Mouse (Mus musculus): ENCODE data around the gene Ubxn11. TPM values are rescaled to one million over a fixed set of nuclear protein-coding genes. Genes with fewer than 3 reads are reported as not detected.

The Ubxn11 gene
- 28.8 and 30.0 TPM in 2 replicates for polyA plus RNA-seq (2012; rRNA removed)

- Histone ChIP-seq H3K4me3 (replicated peaks; ENCODE audit: extremely low read depth, low read depth, low read length) (peak within 1 kb of the TSS; percentile 86), H3K4me1 (ENCODE audit: control insufficient read depth, insufficient read depth, low read length) (no peaks in the 10 kb centered on the region)
- DNase-seq = peak; percentile 78
- TF ChIP-seq POLR2A (IDR thresholded peaks at IDR 0.05; ENCODE audit: borderline replicate concordance, extremely low read depth, low read depth, low read length) (0 out of 2 replicates have a peak, but pooled peaks have one; percentile 23), CTCF (IDR thresholded peaks at IDR 0.05; ENCODE audit: insufficient read depth, low read length) (no peak)
- WGBS = 18% methylated on average over 34 of the region's 34 CpGs
These were observed at the start of gene Ubxn11 for GRCm38 (mm10) chr4:134101979-134102741. TSS of gene Ubxn11 (plus strand) at chr4:134102570.

GRCm38 (mm10) chr4:134053538-134053937, 48.8 kb upstream of the Ubxn11 start, which contains the start of gene Zfp683:
TSS of gene Zfp683 (plus strand) at chr4:134053838.
- DNase-seq = no peak
- 74% methylated on average over 3 of the region's 3 CpGs for WGBS
- no peaks in the 10 kb centered on the region for H3K4me1 ChIP-seq (ENCODE audit: control insufficient read depth, insufficient read depth, low read length)
- H3K4me3 ChIP-seq (replicated peaks; ENCODE audit: extremely low read depth, low read depth, low read length) = no peak within 1 kb of the TSS
- no peak for TF ChIP-seq CTCF (IDR thresholded peaks at IDR 0.05; ENCODE audit: insufficient read depth, low read length)
- no peak for TF ChIP-seq POLR2A (IDR thresholded peaks at IDR 0.05; ENCODE audit: borderline replicate concordance, extremely low read depth, low read depth, low read length)

- DNase-seq = no peak
- H3K4me1 ChIP-seq (ENCODE audit: control insufficient read depth, insufficient read depth, low read length) = no peaks in the 10 kb centered on the region
- TF ChIP-seq CTCF (IDR thresholded peaks at IDR 0.05; ENCODE audit: insufficient read depth, low read length) = no peak
- TF ChIP-seq POLR2A (IDR thresholded peaks at IDR 0.05; ENCODE audit: borderline replicate concordance, extremely low read depth, low read depth, low read length) = no peak
- 25% methylated on average over 14 of the region's 14 CpGs for WGBS
- peak overlapping the region; percentile 10 for H3K4me3 ChIP-seq (replicated peaks; ENCODE audit: extremely low read depth, low read depth, low read length)
These were observed 44.1 kb upstream of the Ubxn11 start for GRCm38 (mm10) chr4:134058166-134058715.

DNA sequence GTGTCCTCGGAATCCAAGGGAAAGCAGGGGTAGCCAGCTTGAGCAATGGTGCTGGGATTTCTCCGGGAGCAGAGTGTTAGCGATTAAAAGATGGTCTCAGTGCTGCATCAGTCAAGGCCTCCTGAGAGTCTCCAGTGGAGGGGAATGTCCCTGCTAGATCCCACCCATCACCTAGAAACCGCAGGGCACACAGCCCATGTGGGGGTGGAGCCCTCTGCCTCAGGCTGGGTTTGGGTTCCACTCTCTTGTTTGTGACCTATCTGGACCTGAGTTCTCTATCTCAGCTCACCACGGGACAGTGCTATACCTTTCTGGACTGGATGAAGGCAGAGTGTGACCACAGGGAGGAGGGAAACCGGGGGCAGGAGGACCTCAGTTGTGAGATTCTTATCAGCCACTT, 43.5 kb upstream of the Ubxn11 start:
- H3K4me1 ChIP-seq (ENCODE audit: control insufficient read depth, insufficient read depth, low read length) = no peaks in the 10 kb centered on the region
- 70% methylated on average over 6 of the region's 6 CpGs for WGBS
- H3K4me3 ChIP-seq (replicated peaks; ENCODE audit: extremely low read depth, low read depth, low read length) = no peak overlapping the region
- DNase-seq = no peak
- TF ChIP-seq POLR2A (IDR thresholded peaks at IDR 0.05; ENCODE audit: borderline replicate concordance, extremely low read depth, low read depth, low read length) (no peak), CTCF (IDR thresholded peaks at IDR 0.05; ENCODE audit: insufficient read depth, low read length) (no peak)

GRCm38 (mm10) chr4:134060135-134060865, 42.1 kb upstream of the Ubxn11 start, which contains the start of gene Crybg2:
TSS of gene Crybg2 (plus strand) at chr4:134060815.
- H3K4me1 ChIP-seq (ENCODE audit: control insufficient read depth, insufficient read depth, low read length) = no peaks in the 10 kb centered on the region
- no peak for TF ChIP-seq POLR2A (IDR thresholded peaks at IDR 0.05; ENCODE audit: borderline replicate concordance, extremely low read depth, low read depth, low read length)
- TF ChIP-seq CTCF (IDR thresholded peaks at IDR 0.05; ENCODE audit: insufficient read depth, low read length) = no peak
- 57% methylated on average over 28 of the region's 28 CpGs for WGBS
- no peak for DNase-seq
- no peak within 1 kb of the TSS for H3K4me3 ChIP-seq (replicated peaks; ENCODE audit: extremely low read depth, low read depth, low read length)

DNA sequence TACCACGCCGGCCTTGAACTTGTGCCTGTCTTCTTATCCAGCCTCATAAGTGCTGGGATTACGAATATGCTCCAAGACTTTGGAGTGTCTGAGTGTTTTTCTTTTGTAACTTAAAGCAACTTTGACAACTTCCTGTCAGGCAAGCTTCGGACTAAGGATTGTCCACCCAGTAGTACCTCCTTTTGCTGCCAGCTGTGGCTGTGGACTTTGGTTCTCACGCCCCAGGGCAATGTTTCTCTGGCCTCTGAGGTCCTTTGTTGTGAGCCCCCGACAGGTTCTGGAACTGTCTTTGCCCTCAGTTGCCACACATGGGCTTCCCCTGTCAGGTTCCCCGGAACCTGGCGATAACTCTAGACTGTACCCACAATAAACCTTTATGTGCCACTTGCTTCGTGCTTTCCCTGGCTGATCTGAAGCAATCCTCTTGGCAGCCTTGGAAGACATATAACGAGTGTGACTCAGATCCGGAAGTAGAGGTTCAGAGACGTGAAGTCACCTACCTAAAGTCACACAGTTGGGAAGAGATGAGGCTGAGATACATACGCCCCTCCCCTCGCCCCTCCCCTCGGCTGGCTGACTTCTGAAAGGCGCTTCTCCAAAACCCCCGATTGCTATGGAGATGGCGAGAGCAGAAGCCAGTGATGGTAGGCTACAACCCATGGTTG, 41.1 kb upstream of the Ubxn11 start:
- DNase-seq = no peak
- 52% methylated on average over 18 of the region's 18 CpGs for WGBS
- H3K4me3 ChIP-seq (replicated peaks; ENCODE audit: extremely low read depth, low read depth, low read length) = no peak overlapping the region
- H3K4me1 ChIP-seq (ENCODE audit: control insufficient read depth, insufficient read depth, low read length) = no peaks in the 10 kb centered on the region
- TF ChIP-seq POLR2A (IDR thresholded peaks at IDR 0.05; ENCODE audit: borderline replicate concordance, extremely low read depth, low read depth, low read length) (no peak), CTCF (IDR thresholded peaks at IDR 0.05; ENCODE audit: insufficient read depth, low read length) (no peak)

GRCm38 (mm10) chr4:134061944-134062446, 40.4 kb upstream of the Ubxn11 start:
- Histone ChIP-seq H3K4me3 (replicated peaks; ENCODE audit: extremely low read depth, low read depth, low read length) (no peak overlapping the region), H3K4me1 (ENCODE audit: control insufficient read depth, insufficient read depth, low read length) (no peaks in the 10 kb centered on the region)
- no peak for TF ChIP-seq POLR2A (IDR thresholded peaks at IDR 0.05; ENCODE audit: borderline replicate concordance, extremely low read depth, low read depth, low read length)
- TF ChIP-seq CTCF (IDR thresholded peaks at IDR 0.05; ENCODE audit: insufficient read depth, low read length) = no peak
- WGBS = 52% methylated on average over 8 of the region's 8 CpGs
- no peak for DNase-seq

DNA sequence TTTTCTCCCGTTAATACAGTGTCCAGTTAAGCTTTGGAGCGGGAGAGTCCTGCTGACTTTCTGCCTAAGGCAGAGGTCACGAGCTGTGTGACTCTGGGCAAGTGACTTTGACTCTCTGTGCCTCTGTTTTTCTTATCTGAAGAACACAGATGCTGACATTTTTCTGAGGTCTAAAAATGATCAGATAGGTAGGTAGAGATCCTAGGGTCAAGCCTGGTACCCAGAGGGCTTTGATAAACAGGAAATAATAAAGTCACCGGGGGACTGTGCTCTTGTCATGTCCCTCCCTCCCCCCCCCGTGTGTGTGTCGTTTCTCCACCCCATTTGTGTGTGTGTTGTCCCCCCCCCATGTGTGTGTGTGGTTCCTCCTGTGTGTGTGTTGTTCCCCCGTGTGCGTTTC, 39.8 kb upstream of the Ubxn11 start:
- H3K4me3 ChIP-seq (replicated peaks; ENCODE audit: extremely low read depth, low read depth, low read length) = no peak overlapping the region
- WGBS = 53% methylated on average over 8 of the region's 8 CpGs
- TF ChIP-seq CTCF (IDR thresholded peaks at IDR 0.05; ENCODE audit: insufficient read depth, low read length) (no peak), POLR2A (IDR thresholded peaks at IDR 0.05; ENCODE audit: borderline replicate concordance, extremely low read depth, low read depth, low read length) (no peak)

More for the DNA sequence above, 39.8 kb upstream of the Ubxn11 start:
- no peaks in the 10 kb centered on the region for H3K4me1 ChIP-seq (ENCODE audit: control insufficient read depth, insufficient read depth, low read length)
- no peak for DNase-seq
